Mouse (Mus musculus) intestine, postnatal 0 days (tissue): Measurements from ENCODE around the gene Gtf2h4. TPM values are rescaled to one million over a fixed set of nuclear protein-coding genes. Genes with fewer than 3 reads are reported as not detected.

Experiments used
- ATAC-seq: fragments of 200-750 bp; cut with Nextera tagmentation; 2 replicates; pipeline ENCODE4 v1.8.0; 2017; ENCODE audit warnings: mild to moderate bottlenecking, moderate TSS enrichment, moderate library complexity
- H3K27ac ChIP-seq: fragments of 300-500 bp; sonication (generic); 2 replicates; pipeline ENCODE4 v1.5.1; 2014; ENCODE audit warnings: mild to moderate bottlenecking, low read depth, low read length, moderate library complexity
- H3K27me3 ChIP-seq: fragments of 300-500 bp; sonication (generic); replicated peaks from 2 replicates; pipeline ENCODE4 v1.6.1; 2014; ENCODE audit warnings: low read length, mixed read lengths; ENCODE audit not compliant: control insufficient read depth, insufficient read depth
- H3K36me3 ChIP-seq: fragments of 300-500 bp; sonication (generic); 2 replicates; pipeline ENCODE4 v1.6.1; 2014; ENCODE audit warnings: mild to moderate bottlenecking, moderate library complexity; ENCODE audit not compliant: control insufficient read depth, insufficient read depth
- H3K4me1 ChIP-seq: fragments of 300-500 bp; sonication (generic); replicated peaks from 2 replicates; pipeline ENCODE4 v1.6.1; 2014; ENCODE audit warnings: antibody characterized with exemption, low read length, mixed read lengths; ENCODE audit not compliant: control insufficient read depth, insufficient read depth
- H3K4me2 ChIP-seq: fragments of 300-500 bp; sonication (generic); replicated peaks from 2 replicates; pipeline ENCODE4 v1.6.1; 2014; ENCODE audit warnings: low read depth, mild to moderate bottlenecking, moderate library complexity
- H3K4me3 ChIP-seq: fragments of 300-500 bp; sonication (generic); 2 replicates; pipeline ENCODE4 v1.5.1; 2014; ENCODE audit warnings: low read depth, low read length
- H3K9ac ChIP-seq: fragments of 300-500 bp; sonication (generic); 2 replicates; pipeline ENCODE4 v1.6.1; 2014; ENCODE audit warnings: mild to moderate bottlenecking, low read depth, low read length
- H3K9me3 ChIP-seq: fragments of 300-500 bp; sonication (generic); 2 replicates; pipeline ENCODE4 v1.6.1; 2016; ENCODE audit warnings: mixed run types; ENCODE audit not compliant: control insufficient read depth
- CTCF ChIP-seq: sonication (generic); IDR thresholded peaks from 2 replicates; pipeline ENCODE4 v1.5.1; 2016; ENCODE audit warnings: low read depth, mild to moderate bottlenecking, control low read depth, antibody characterized with exemption, moderate library complexity
- WGBS: fragments of 180-500 bp; shearing (Covaris S2); extraction: QIAGEN DNeasy Blood & Tissue Kit; methylation state at CpG from one replicate; pipeline ENCODE4 v1.1.7; 2014; 5-methylcytosine and 5-hydroxymethylcytosine counted together
- polyA plus RNA-seq: library from polyadenylated mRNA; unstranded; fragments of >200 nt; fragmentation: Nextera tagmentation; extraction: Ambion mirVana; gene quantifications from 2 replicates; pipeline ENCODE4 v1.2.1, GENCODE M21; 2015

The Gtf2h4 gene
- polyA plus RNA-seq, 1 experiment from 2014 or later: 18.1 TPM

GRCm38 (mm10) chr17:35636363-35636762 lies 37.2 kb downstream of the Gtf2h4 start:
- no peak for ATAC-seq
- 32% methylated on average over 5 of the region's 5 CpGs for WGBS
- H3K4me2 ChIP-seq: no peak overlapping the region

GRCm38 (mm10) chr17:35635699-35636111 lies 37.8 kb downstream of the Gtf2h4 start:
- Histone ChIP-seq H3K27ac (no peak overlapping the region), H3K9me3 (no peaks in the 10 kb centered on the region), H3K9ac (no peak overlapping the region; the same call in 1 of the 2 replicates), H3K4me1 (no peaks in the 10 kb centered on the region), H3K4me3 (peak overlapping the region; percentile 36), H3K36me3 (no peaks in the 10 kb centered on the region), H3K4me2 (peak overlapping the region; percentile 62), H3K27me3 (no peaks in the 10 kb centered on the region)
- 0 out of 2 replicates have a peak, but pooled peaks have one; percentile 16 for ATAC-seq
- TF ChIP-seq CTCF: peak; percentile 91
- WGBS: 2% methylated on average over 15 of the region's 15 CpGs

More at GRCm38 (mm10) chr17:35636363-35636762, 37.2 kb downstream of the Gtf2h4 start:
- H3K9me3 ChIP-seq: no peaks in the 10 kb centered on the region
- TF ChIP-seq CTCF: no peak
- H3K4me1 ChIP-seq: no peaks in the 10 kb centered on the region
- no peak overlapping the region for H3K9ac ChIP-seq
- no peaks in the 10 kb centered on the region for H3K36me3 ChIP-seq
- no peak overlapping the region for H3K4me3 ChIP-seq
- no peak overlapping the region for H3K27ac ChIP-seq
- no peaks in the 10 kb centered on the region for H3K27me3 ChIP-seq

GRCm38 (mm10) chr17:35635202-35635601 lies 38.3 kb downstream of the Gtf2h4 start:
- TF ChIP-seq CTCF: peak; percentile 33
- H3K27ac ChIP-seq: no peak overlapping the region
- 77% methylated on average over 3 of the region's 3 CpGs for WGBS
- H3K9me3 ChIP-seq: no peaks in the 10 kb centered on the region
- H3K36me3 ChIP-seq: no peaks in the 10 kb centered on the region
- H3K4me1 ChIP-seq: no peaks in the 10 kb centered on the region
- no peak overlapping the region for H3K4me3 ChIP-seq
- no peak overlapping the region for H3K4me2 ChIP-seq
- no peaks in the 10 kb centered on the region for H3K27me3 ChIP-seq
- ATAC-seq: no peak
- no peak overlapping the region for H3K9ac ChIP-seq

- TF ChIP-seq CTCF: peak; percentile 81
- Histone ChIP-seq H3K27me3 (no peaks in the 10 kb centered on the region), H3K27ac (no peak overlapping the region), H3K4me2 (no peak overlapping the region), H3K4me1 (no peaks in the 10 kb centered on the region), H3K4me3 (no peak overlapping the region), H3K9me3 (no peaks in the 10 kb centered on the region), H3K36me3 (no peaks in the 10 kb centered on the region), H3K9ac (no peak overlapping the region)
- WGBS: 12% methylated on average over 1 of the region's 1 CpGs
- peak; percentile 67 for ATAC-seq
These were observed 39.5 kb downstream of the Gtf2h4 start for GRCm38 (mm10) chr17:35633992-35634391.

- H3K4me2 ChIP-seq: no peak within 1 kb of the TSS
These were observed 47.0 kb downstream of the Gtf2h4 start, which contains the start of gene Gm9573 for GRCm38 (mm10) chr17:35626537-35626936. TSS of gene Gm9573 (minus strand) at chr17:35626637.

More at GRCm38 (mm10) chr17:35626537-35626936, 47.0 kb downstream of the Gtf2h4 start, which contains the start of gene Gm9573:
- H3K4me1 ChIP-seq: no peaks in the 10 kb centered on the region
- TF ChIP-seq CTCF: no peak
- no peak within 1 kb of the TSS for H3K27ac ChIP-seq
- no peaks in the 10 kb centered on the region for H3K9me3 ChIP-seq
- H3K9ac ChIP-seq: no peak within 1 kb of the TSS
- no peaks in the 10 kb centered on the region for H3K36me3 ChIP-seq
- ATAC-seq: no peak
- no peak within 1 kb of the TSS for H3K4me3 ChIP-seq
- no peaks in the 10 kb centered on the region for H3K27me3 ChIP-seq
- 81% methylated on average over 7 of the region's 7 CpGs for WGBS

Other genes with a start within 250 kb of the Gtf2h4 start
- 2.7 and 2.8 TPM in 2 replicates for gene H2-Q6, start 248.9 kb downstream of the Gtf2h4 start, polyA plus RNA-seq
- gene H2-Q7, start 234.6 kb downstream of the Gtf2h4 start, polyA plus RNA-seq: 2.7 and 3.6 TPM in 2 replicates
- 102 and 110 TPM in 2 replicates for gene H2-Q10, start 203.7 kb downstream of the Gtf2h4 start, polyA plus RNA-seq
- gene Pou5f1, start 167.7 kb downstream of the Gtf2h4 start, polyA plus RNA-seq: not detected in 2 replicates
- gene Tcf19, start 156.9 kb downstream of the Gtf2h4 start, polyA plus RNA-seq: 23.0 and 24.2 TPM in 2 replicates
- gene Cchcr1, start 156.6 kb downstream of the Gtf2h4 start, polyA plus RNA-seq: 4.8 and 5.0 TPM in 2 replicates
- gene Psors1c2, start 140.5 kb downstream of the Gtf2h4 start, polyA plus RNA-seq: not detected in 2 replicates
- gene Cdsn, start 121.6 kb downstream of the Gtf2h4 start, polyA plus RNA-seq: 0.22 and 0.40 TPM in 2 replicates
- gene 2300002M23Rik, start 106.3 kb downstream of the Gtf2h4 start, polyA plus RNA-seq: not detected in 2 replicates
- gene Sfta2, start 72.2 kb downstream of the Gtf2h4 start, polyA plus RNA-seq: 0.99 and 1.0 TPM in 2 replicates
- not detected in 2 replicates for gene Gm9573, start 47.1 kb downstream of the Gtf2h4 start, polyA plus RNA-seq
- gene Mucl3, start 30.0 kb downstream of the Gtf2h4 start, polyA plus RNA-seq: 2.8 and 16.7 TPM in 2 replicates
- 6.0 and 6.3 TPM in 2 replicates for gene Vars2, start 6.1 kb downstream of the Gtf2h4 start, polyA plus RNA-seq
- gene Ddr1, start 30.9 kb upstream of the Gtf2h4 start, polyA plus RNA-seq: 27.8 and 30.0 TPM in 2 replicates
- 34.6 and 36.9 TPM in 2 replicates for gene Ier3, start 147.9 kb upstream of the Gtf2h4 start, polyA plus RNA-seq
- 56.4 and 57.8 TPM in 2 replicates for gene Flot1, start 149.5 kb upstream of the Gtf2h4 start, polyA plus RNA-seq
- 233 and 240 TPM in 2 replicates for gene Tubb5, start 164.6 kb upstream of the Gtf2h4 start, polyA plus RNA-seq
- 2.3 and 2.7 TPM in 2 replicates for gene Mdc1, start 167.8 kb upstream of the Gtf2h4 start, polyA plus RNA-seq
- gene Nrm, start 187.6 kb upstream of the Gtf2h4 start, polyA plus RNA-seq: 19.8 and 20.6 TPM in 2 replicates
- 15.2 and 15.6 TPM in 2 replicates for gene Ppp1r18, start 191.9 kb upstream of the Gtf2h4 start, polyA plus RNA-seq
- 17.2 and 18.1 TPM in 2 replicates for gene Dhx16, start 206.1 kb upstream of the Gtf2h4 start, polyA plus RNA-seq
- 31.5 and 32.3 TPM in 2 replicates for gene 2310061I04Rik, start 223.7 kb upstream of the Gtf2h4 start, polyA plus RNA-seq
- 11.0 and 11.9 TPM in 2 replicates for gene Atat1, start 236.3 kb upstream of the Gtf2h4 start, polyA plus RNA-seq
- gene Mrps18b, start 242.7 kb upstream of the Gtf2h4 start, polyA plus RNA-seq: 81.6 and 85.7 TPM in 2 replicates
- gene Ppp1r10, start 242.7 kb upstream of the Gtf2h4 start, polyA plus RNA-seq: 13.8 and 14.3 TPM in 2 replicates